In the genomic region with DNA sequence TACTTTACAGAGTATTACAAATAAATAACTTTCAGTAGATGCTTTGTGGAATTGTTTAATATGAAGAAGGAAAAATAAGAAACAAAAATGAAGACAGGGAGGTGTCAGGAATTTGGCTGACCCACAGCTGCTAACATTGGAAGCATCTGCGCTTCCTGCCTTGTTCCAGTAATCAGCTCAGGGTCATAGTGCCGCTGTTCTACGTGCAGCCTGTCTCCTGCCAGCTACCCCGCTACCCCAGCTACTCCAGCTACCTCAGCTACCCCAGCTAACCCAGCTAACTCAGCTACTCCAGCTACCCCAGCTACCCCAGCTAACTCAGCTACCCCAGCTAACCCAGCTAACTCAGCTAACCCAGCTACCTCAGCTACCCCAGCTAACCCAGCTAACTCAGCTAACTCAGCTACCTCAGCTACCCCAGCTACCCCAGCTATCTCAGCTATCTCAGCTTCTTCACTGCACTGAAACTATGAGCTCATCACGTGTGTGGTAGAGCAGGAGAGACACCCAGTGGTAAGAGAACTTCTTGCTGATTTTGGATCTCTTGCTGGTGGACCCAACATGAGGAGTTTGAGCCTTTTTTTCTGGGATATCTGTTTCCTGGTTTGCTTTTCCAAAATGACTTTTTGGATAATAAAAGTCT, we compare ENCODE assay signal across 10 mouse cellular contexts. TPM values are rescaled to one million over a fixed set of nuclear protein-coding genes. Genes with fewer than 3 reads are reported as not detected.
DNase-seq lines count a peak whose midpoint lies in the region; ATAC-seq and TF ChIP-seq lines count a peak whose summit lies in the region.
"Had no signal": no experiment of that assay in that cellular context is flagged by ENCODE, and none has a peak within 500 bp of the region (broad histone marks: within the 10 kb centered on the region; RNA-seq: fewer than 3 reads in every experiment).

No protein-coding gene starts in this region.

- H3K9ac ChIP-seq in forebrain, postnatal 0 days = no peak overlapping the region
- no peak overlapping the region for H3K9ac ChIP-seq in forebrain, embryonic 15.5 days (replicated peaks)
- H3K9ac ChIP-seq in lung, embryonic 15.5 days = no peak overlapping the region
- H3K9ac ChIP-seq in kidney, postnatal 0 days (ENCODE audit: low read depth, low read length) = no peak overlapping the region
- H3K9ac ChIP-seq in stomach, postnatal 0 days (ENCODE audit: low read length) = no peak overlapping the region
- H3K9ac ChIP-seq: embryonic facial prominence, embryonic 15.5 days had no signal

- no peak for TF ChIP-seq POLR2A in lung, adult 2 months (IDR thresholded peaks at IDR 0.05; ENCODE audit: borderline replicate concordance, extremely low read depth, low read depth, low read length)

- peak; percentile 77 for TF ChIP-seq CTCF in forebrain, postnatal 0 days (IDR thresholded peaks at IDR 0.05; ENCODE audit: low read depth)
- no peak for TF ChIP-seq CTCF in lung, adult 2 months (IDR thresholded peaks at IDR 0.05; ENCODE audit: insufficient read depth, low read length)
- peak; percentile 62 for TF ChIP-seq CTCF in kidney, postnatal 0 days (IDR thresholded peaks at IDR 0.05; ENCODE audit: low read depth)
- TF ChIP-seq CTCF in stomach, postnatal 0 days (IDR thresholded peaks at IDR 0.05; ENCODE audit: low read depth) = peak; percentile 77

- peak; percentile 79 for ATAC-seq in forebrain, postnatal 0 days
- ATAC-seq in forebrain, embryonic 15.5 days (replicated peaks) = no peak
- peak; percentile 80; the same call in 1 of the 2 replicates for ATAC-seq in lung, embryonic 15.5 days (ENCODE audit: borderline replicate concordance, extremely low read depth, low FRiP score, low TSS enrichment)
- no peak for ATAC-seq in kidney, postnatal 0 days (replicated peaks; ENCODE audit: low FRiP score, low read depth)
- no peak for ATAC-seq in stomach, postnatal 0 days (ENCODE audit: low FRiP score, low TSS enrichment)
- ATAC-seq: Patski had no signal

- H3K4me3 ChIP-seq in forebrain, postnatal 0 days (ENCODE audit: low read depth, low read length) = no peak overlapping the region
- no peak overlapping the region for H3K4me3 ChIP-seq in forebrain, embryonic 15.5 days
- no peak overlapping the region for H3K4me3 ChIP-seq in lung, embryonic 15.5 days
- no peak overlapping the region for H3K4me3 ChIP-seq in lung, adult 2 months (replicated peaks; ENCODE audit: extremely low read depth, low read depth, low read length)
- no peak overlapping the region for H3K4me3 ChIP-seq in kidney, postnatal 0 days (replicated peaks; ENCODE audit: low read depth, low read length)
- H3K4me3 ChIP-seq in stomach, postnatal 0 days (ENCODE audit: low read depth, low read length) = no peak overlapping the region
- H3K4me3 ChIP-seq: embryonic facial prominence, embryonic 15.5 days had no signal

- no peaks in the 10 kb centered on the region for H3K4me1 ChIP-seq in forebrain, postnatal 0 days (ENCODE audit: insufficient read depth)
- no peaks in the 10 kb centered on the region for H3K4me1 ChIP-seq in forebrain, embryonic 15.5 days
- H3K4me1 ChIP-seq in lung, embryonic 15.5 days = peaks cover 8% of the 10 kb centered on the region
- H3K4me1 ChIP-seq in lung, adult 2 months (ENCODE audit: control insufficient read depth, insufficient read depth, low read length) = no peaks in the 10 kb centered on the region
- no peaks in the 10 kb centered on the region for H3K4me1 ChIP-seq in kidney, postnatal 0 days (replicated peaks; ENCODE audit: insufficient read depth, low read length)
- no peaks in the 10 kb centered on the region for H3K4me1 ChIP-seq in stomach, postnatal 0 days (replicated peaks; ENCODE audit: control insufficient read depth, insufficient read depth)
- H3K4me1 ChIP-seq: embryonic facial prominence, embryonic 15.5 days had no signal

- WGBS in forebrain, postnatal 0 days = 64% methylated on average over 5 of the region's 5 CpGs
- 74% methylated on average over 5 of the region's 5 CpGs for WGBS in forebrain, embryonic 15.5 days
- 57% methylated on average over 5 of the region's 5 CpGs for WGBS in lung, embryonic 15.5 days
- WGBS in lung, adult 2 months = 44% methylated on average over 5 of the region's 5 CpGs
- 59% methylated on average over 5 of the region's 5 CpGs for WGBS in kidney, postnatal 0 days
- WGBS in stomach, postnatal 0 days = 41% methylated on average over 5 of the region's 5 CpGs

- no peak overlapping the region for H3K4me2 ChIP-seq in forebrain, postnatal 0 days (ENCODE audit: low read depth)
- no peak overlapping the region for H3K4me2 ChIP-seq in forebrain, embryonic 15.5 days (replicated peaks)
- no peak overlapping the region for H3K4me2 ChIP-seq in lung, embryonic 15.5 days
- H3K4me2 ChIP-seq in kidney, postnatal 0 days (ENCODE audit: low read length) = no peak overlapping the region
- no peak overlapping the region for H3K4me2 ChIP-seq in stomach, postnatal 0 days (replicated peaks; ENCODE audit: low read depth)
- H3K4me2 ChIP-seq: embryonic facial prominence, embryonic 15.5 days had no signal

- no peak for TF ChIP-seq EP300 in stomach, postnatal 0 days (optimal IDR thresholded peaks at IDR 0.05)

- no peak overlapping the region for H3K27ac ChIP-seq in forebrain, postnatal 0 days (ENCODE audit: low read depth, low read length)
- H3K27ac ChIP-seq in forebrain, embryonic 15.5 days (replicated peaks) = no peak overlapping the region
- H3K27ac ChIP-seq in lung, embryonic 15.5 days = peak overlapping the region; percentile 57
- no peak overlapping the region for H3K27ac ChIP-seq in kidney, postnatal 0 days
- no peak overlapping the region for H3K27ac ChIP-seq in stomach, postnatal 0 days (replicated peaks)
- H3K27ac ChIP-seq: embryonic facial prominence, embryonic 15.5 days had no signal

- H3K9me3 ChIP-seq in forebrain, postnatal 0 days (ENCODE audit: low read length) = no peaks in the 10 kb centered on the region
- no peaks in the 10 kb centered on the region for H3K9me3 ChIP-seq in forebrain, embryonic 15.5 days
- no peaks in the 10 kb centered on the region for H3K9me3 ChIP-seq in lung, embryonic 15.5 days
- H3K9me3 ChIP-seq in kidney, postnatal 0 days (replicated peaks; ENCODE audit: low read length) = no peaks in the 10 kb centered on the region
- no peaks in the 10 kb centered on the region for H3K9me3 ChIP-seq in stomach, postnatal 0 days (ENCODE audit: control insufficient read depth, low read length)
- H3K9me3 ChIP-seq: embryonic facial prominence, embryonic 15.5 days had no signal

- H3K27me3 ChIP-seq in forebrain, postnatal 0 days (ENCODE audit: insufficient read depth, low read length) = no peaks in the 10 kb centered on the region
- no peaks in the 10 kb centered on the region for H3K27me3 ChIP-seq in forebrain, embryonic 15.5 days
- no peaks in the 10 kb centered on the region for H3K27me3 ChIP-seq in lung, embryonic 15.5 days
- H3K27me3 ChIP-seq in kidney, postnatal 0 days (ENCODE audit: insufficient read depth, low read length) = no peaks in the 10 kb centered on the region
- H3K27me3 ChIP-seq in stomach, postnatal 0 days (ENCODE audit: control insufficient read depth, insufficient read depth, low read length) = no peaks in the 10 kb centered on the region
- H3K27me3 ChIP-seq: embryonic facial prominence, embryonic 15.5 days; Patski had no signal

- peak; percentile 72 for DNase-seq in forebrain, postnatal 0 days
- DNase-seq in lung, adult 2 months = no peak
- DNase-seq in kidney, postnatal 0 days (ENCODE audit: low spot score) = peak; percentile 53
- DNase-seq in stomach, postnatal 0 days (ENCODE audit: low spot score) = no peak
- no peak for DNase-seq in urinary bladder, postnatal 4 days (ENCODE audit: low spot score in 2 of 2)
- no peak for DNase-seq in left cerebral cortex, adult 18-20 months (ENCODE audit: low spot score in 2 of 2)

- peaks cover 27% of the 10 kb centered on the region for H3K36me3 ChIP-seq in forebrain, postnatal 0 days (ENCODE audit: insufficient read depth)
- H3K36me3 ChIP-seq in forebrain, embryonic 15.5 days = no peaks in the 10 kb centered on the region
- H3K36me3 ChIP-seq in lung, embryonic 15.5 days = peaks cover 41% of the 10 kb centered on the region
- peaks cover 6% of the 10 kb centered on the region; the same call in 1 of the 2 replicates for H3K36me3 ChIP-seq in kidney, postnatal 0 days (ENCODE audit: insufficient read depth, low read length)
- peaks cover 5% of the 10 kb centered on the region; the same call in 1 of the 2 replicates for H3K36me3 ChIP-seq in stomach, postnatal 0 days (ENCODE audit: control insufficient read depth, insufficient read depth, low read length)

RNA-seq across cellular contexts. Expression of a gene that starts 14.8 kb away (rescaled TPM):
- 33.4 and 37.7 TPM in 2 replicates for total RNA-seq in forebrain, postnatal 0 days (2014; rRNA removed)
- 37.5 and 38.2 TPM in 2 replicates for polyA plus RNA-seq in forebrain, postnatal 0 days (2015; fragmentation: Nextera tagmentation; extraction: Ambion mirVana)
- 29.0 and 29.1 TPM in 2 replicates for polyA plus RNA-seq in forebrain, embryonic 15.5 days (2015; fragmentation: Nextera tagmentation; extraction: Ambion mirVana)
- polyA plus RNA-seq in lung, embryonic 15.5 days (2015; fragmentation: Nextera tagmentation; extraction: Ambion mirVana) = 60.6 and 60.8 TPM in 2 replicates
- polyA plus RNA-seq in lung, adult 2 months (2012; rRNA removed) = 25.1 and 26.1 TPM in 2 replicates
- polyA plus RNA-seq in kidney, postnatal 0 days (2015; fragmentation: Nextera tagmentation; extraction: Ambion mirVana) = 51.1 and 52.8 TPM in 2 replicates
- polyA plus RNA-seq in stomach, postnatal 0 days (2015; fragmentation: Nextera tagmentation; extraction: Ambion mirVana) = 38.9 and 40.3 TPM in 2 replicates
- total RNA-seq in left cerebral cortex, adult 18-20 months (2021) = 10 to 100 TPM; 28.6 to 30.2 TPM

RNA-seq across cellular contexts. Expression of a gene that starts 19.2 kb away (rescaled TPM):
- total RNA-seq in forebrain, postnatal 0 days (2014; rRNA removed) = 8.8 and 8.9 TPM in 2 replicates
- 7.2 and 8.4 TPM in 2 replicates for polyA plus RNA-seq in forebrain, postnatal 0 days (2015; fragmentation: Nextera tagmentation; extraction: Ambion mirVana)
- 21.4 and 23.4 TPM in 2 replicates for polyA plus RNA-seq in forebrain, embryonic 15.5 days (2015; fragmentation: Nextera tagmentation; extraction: Ambion mirVana)
- 35.5 and 35.7 TPM in 2 replicates for polyA plus RNA-seq in lung, embryonic 15.5 days (2015; fragmentation: Nextera tagmentation; extraction: Ambion mirVana)
- polyA plus RNA-seq in lung, adult 2 months (2012; rRNA removed) = 5.2 and 5.8 TPM in 2 replicates
- polyA plus RNA-seq in kidney, postnatal 0 days (2015; fragmentation: Nextera tagmentation; extraction: Ambion mirVana) = 31.6 and 34.0 TPM in 2 replicates
- 19.6 and 21.5 TPM in 2 replicates for polyA plus RNA-seq in stomach, postnatal 0 days (2015; fragmentation: Nextera tagmentation; extraction: Ambion mirVana)
- total RNA-seq in left cerebral cortex, adult 18-20 months (2021) = 1 to 10 TPM; 7.9 to 9.1 TPM

Comparison
In these comparisons a context has a peak if more than half of its experiments do, and no peak if none do; other contexts are left out.
1. ATAC-seq: peak in forebrain, postnatal 0 days (single experiment) and lung, embryonic 15.5 days (single experiment); none in forebrain, embryonic 15.5 days (single experiment), kidney, postnatal 0 days (single experiment) and stomach, postnatal 0 days (single experiment).
2. DNase-seq: peak in forebrain, postnatal 0 days (single experiment) and kidney, postnatal 0 days (single experiment); none in lung, adult 2 months (single experiment), stomach, postnatal 0 days (single experiment), urinary bladder, postnatal 4 days (0 of 2) and left cerebral cortex, adult 18-20 months (0 of 2).